Mouse (Mus musculus) thymus, adult 2 months (tissue): ENCODE data around the gene Zscan22.

Experiments
- CTCF ChIP-seq: fragments of 200-500 bp; IDR thresholded peaks from 2 replicates; pipeline ENCODE4 v1.5.1; 2012; ENCODE audit warnings: mild to moderate bottlenecking, control low read depth, low read length, moderate library complexity, borderline replicate concordance; ENCODE audit not compliant: control insufficient read depth, poor library complexity, insufficient read depth; ENCODE audit errors: extremely low read depth
- POLR2A ChIP-seq: fragments of 200-500 bp; IDR thresholded peaks from 2 replicates; pipeline ENCODE4 v1.6.1; 2012; ENCODE audit warnings: mild to moderate bottlenecking, low read length, control low read depth, moderate library complexity; ENCODE audit not compliant: control insufficient read depth, poor library complexity, insufficient read depth; ENCODE audit errors: extremely low read depth

DNA sequence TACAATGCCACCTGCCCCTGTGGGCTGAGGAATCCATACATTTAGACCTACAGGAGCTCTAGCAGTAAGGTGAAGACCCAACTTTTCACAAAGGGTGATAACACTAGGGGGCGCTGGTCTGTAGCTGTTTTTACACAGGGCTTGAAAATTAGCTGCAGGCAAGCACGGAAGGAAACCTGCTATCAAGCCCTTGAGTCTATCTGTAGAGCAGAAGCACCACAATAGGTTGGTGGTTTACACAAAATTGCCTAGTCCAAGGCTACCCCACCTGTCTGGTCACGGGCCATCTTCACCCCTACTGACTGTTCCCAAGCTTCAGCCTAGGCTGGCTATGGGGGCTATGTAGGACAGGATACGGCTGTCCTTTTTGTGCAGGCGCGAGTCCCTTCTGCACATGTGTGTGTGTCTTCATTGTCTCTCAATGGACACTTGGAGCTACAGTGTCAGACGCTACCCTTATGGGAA is 11.9 kb downstream of the Zscan22 start:
- TF ChIP-seq CTCF (no peak), POLR2A (no peak)
